Mouse (Mus musculus) G1E (cell line): ENCODE measurements around the gene Col4a1.

Source experiments
- CTCF ChIP-seq: IDR thresholded peaks from 2 replicates; pipeline ENCODE4 v1.5.1; 2012; ENCODE audit warnings: low read depth, low read length, inconsistent platforms, mixed read lengths
- GATA2 ChIP-seq: IDR thresholded peaks from 2 replicates; pipeline ENCODE4 v1.6.1; 2012; ENCODE audit warnings: low read depth, low read length, inconsistent platforms, borderline replicate concordance
- POLR2AphosphoS5 ChIP-seq: IDR thresholded peaks from 2 replicates; pipeline ENCODE4 v1.6.1; 2012; ENCODE audit warnings: low read depth, low read length, inconsistent platforms; ENCODE audit not compliant: insufficient replicate concordance

- no peak for TF ChIP-seq GATA2
- TF ChIP-seq CTCF: no peak
- no peak for TF ChIP-seq POLR2AphosphoS5
Measured at GRCm38 (mm10) chr8:11150268-11150667, 162.4 kb downstream of the Col4a1 start.
